Mouse (Mus musculus): ENCODE data around the gene Gbgt1.
A peak's percentile ranks its signal among the peaks of the same experiment; 100 is the strongest.
"Not testable (repeated sequence)": the region's sequence is repeated elsewhere in the genome, so short reads cannot be mapped to it uniquely, and the experiment has no call there.

The Gbgt1 gene

GRCm38 (mm10) chr2:28496671-28497070 lies at the start of gene Gbgt1:
Gene Gbgt1, plus strand, starts transcription at chr2:28496891.
- no peak for DNase-seq (ENCODE audit: low read depth)

- no peak for DNase-seq (ENCODE audit: low read depth)
Observed at GRCm38 (mm10) chr2:28447315-28447670, 49.4 kb upstream of the Gbgt1 start.

- no peak for DNase-seq (ENCODE audit: low read depth)
Observed at GRCm38 (mm10) chr2:28451663-28452062, 45.0 kb upstream of the Gbgt1 start.

GRCm38 (mm10) chr2:28453539-28453938 lies 43.2 kb upstream of the Gbgt1 start:
- DNase-seq (ENCODE audit: low read depth), result no peak

GRCm38 (mm10) chr2:28456616-28457015 lies 40.1 kb upstream of the Gbgt1 start:
- DNase-seq (ENCODE audit: low read depth), result no peak

- peak; percentile 47 for DNase-seq (ENCODE audit: low read depth)
Observed at GRCm38 (mm10) chr2:28463919-28464318, 32.8 kb upstream of the Gbgt1 start.

GRCm38 (mm10) chr2:28464919-28465318 lies 31.8 kb upstream of the Gbgt1 start:
- DNase-seq (ENCODE audit: low read depth), result no peak

- peak; percentile 41 for DNase-seq (ENCODE audit: low read depth)
Observed at GRCm38 (mm10) chr2:28465836-28466518, 30.7 kb upstream of the Gbgt1 start, which contains the start of gene 1700007K13Rik. Gene 1700007K13Rik, minus strand, starts transcription at chr2:28466332.

GRCm38 (mm10) chr2:28467860-28468485 lies 28.7 kb upstream of the Gbgt1 start, which contains the start of gene Mrps2:
Gene Mrps2, plus strand, starts transcription at chr2:28468066.
- DNase-seq (ENCODE audit: low read depth), result peak; percentile 66

GRCm38 (mm10) chr2:28468486-28469225 lies 28.0 kb upstream of the Gbgt1 start:
- DNase-seq (ENCODE audit: low read depth), result no peak

- no peak for DNase-seq (ENCODE audit: low read depth)
Observed at GRCm38 (mm10) chr2:28469461-28469860, 27.2 kb upstream of the Gbgt1 start.

- DNase-seq (ENCODE audit: low read depth), result no peak
Observed at GRCm38 (mm10) chr2:28470591-28470990, 26.1 kb upstream of the Gbgt1 start.

- not testable (repeated sequence) for DNase-seq (ENCODE audit: low read depth)
Observed at GRCm38 (mm10) chr2:28472011-28472410, 24.7 kb upstream of the Gbgt1 start.

GRCm38 (mm10) chr2:28477993-28478392 lies 18.7 kb upstream of the Gbgt1 start:
- not testable (repeated sequence) for DNase-seq (ENCODE audit: low read depth)

- DNase-seq (ENCODE audit: low read depth), result no peak
Observed at GRCm38 (mm10) chr2:28479208-28480204, 17.2 kb upstream of the Gbgt1 start.

- no peak for DNase-seq (ENCODE audit: low read depth)
Observed at GRCm38 (mm10) chr2:28483861-28484260, 12.8 kb upstream of the Gbgt1 start.

GRCm38 (mm10) chr2:28494521-28494920 lies 2.2 kb upstream of the Gbgt1 start:
- no peak for DNase-seq (ENCODE audit: low read depth)

- DNase-seq (ENCODE audit: low read depth), result no peak
Observed at GRCm38 (mm10) chr2:28495207-28495756, 1.4 kb upstream of the Gbgt1 start.

GRCm38 (mm10) chr2:28495801-28496595 lies 693 bp upstream of the Gbgt1 start:
- DNase-seq (ENCODE audit: low read depth), result no peak

GRCm38 (mm10) chr2:28497561-28497960 lies 870 bp downstream of the Gbgt1 start:
- DNase-seq (ENCODE audit: low read depth), result no peak

GRCm38 (mm10) chr2:28498431-28498830 lies 1.7 kb downstream of the Gbgt1 start:
- DNase-seq (ENCODE audit: low read depth), result no peak
